Mouse (Mus musculus): ENCODE measurements around the gene Tceal5.

GRCm38 (mm10) chrX:136180897-136181553 is 22.7 kb downstream of the Tceal5 start:
- TF ChIP-seq CTCF (IDR thresholded peaks at IDR 0.05; ENCODE audit: low read depth) (no peak), EP300 (IDR thresholded peaks at IDR 0.05; ENCODE audit: low read depth) (no peak)
